Mouse (Mus musculus): Measurements from ENCODE around the gene 4930550C14Rik.

GRCm38 (mm10) chr9:53426726-53427125 is 24.6 kb downstream of the 4930550C14Rik start:
- TF ChIP-seq CTCF (conservative IDR thresholded peaks at IDR 0.05; ENCODE audit: low read length), result no peak
- no peak for TF ChIP-seq POU5F1 (IDR thresholded peaks at IDR 0.05; ENCODE audit: borderline replicate concordance, low read length)
- TF ChIP-seq NANOG (IDR thresholded peaks at IDR 0.05; ENCODE audit: borderline replicate concordance, low read length), result no peak
